ENCODE assay signal across 9 mouse cellular contexts in genomic region chr12:86786149-86787019, GRCm38 (mm10). TPM values are rescaled to one million over a fixed set of nuclear protein-coding genes. Genes with fewer than 3 reads are reported as not detected.
A peak's percentile ranks its signal among the peaks of the same experiment; 100 is the strongest.
DNase-seq lines count a peak whose midpoint lies in the region; ATAC-seq lines count a peak whose summit lies in the region.
"Had no signal": no experiment of that assay in that cellular context is flagged by ENCODE, and none has a peak within 500 bp of the region (broad histone marks: within the 10 kb centered on the region; RNA-seq: fewer than 3 reads in every experiment).

No protein-coding gene starts in this region.

- H3K9me3 ChIP-seq in hindbrain, embryonic 11.5 days (ENCODE audit: control insufficient read depth, low read length), result no peaks in the 10 kb centered on the region
- H3K9me3 ChIP-seq in neural tube, embryonic 13.5 days, result no peaks in the 10 kb centered on the region

- peak overlapping the region; percentile 75 for H3K27ac ChIP-seq in hindbrain, embryonic 11.5 days (ENCODE audit: low read depth, low read length)
- peak overlapping the region; percentile 69 for H3K27ac ChIP-seq in neural tube, embryonic 13.5 days (replicated peaks)

- peak; percentile 61 for DNase-seq in embryo, embryonic 10 days (ENCODE audit: low spot score)
- DNase-seq in embryo, embryonic 9.5 days (ENCODE audit: extremely low spot score), result no peak
- peak; percentile 36 for DNase-seq in right cerebral cortex, postnatal 4 days
- DNase-seq in right cerebral cortex, adult 18-20 months, result no peak
- peak; percentile 55 for DNase-seq in hindbrain, embryonic 11.5 days (ENCODE audit: low spot score)
- DNase-seq in left cerebral cortex, postnatal 36 days (ENCODE audit: low spot score in 2 of 2), result no peak

- no peak overlapping the region for H3K4me2 ChIP-seq in hindbrain, embryonic 11.5 days (replicated peaks; ENCODE audit: low read depth, low read length)
- no peak overlapping the region for H3K4me2 ChIP-seq in neural tube, embryonic 13.5 days

- H3K9ac ChIP-seq in hindbrain, embryonic 11.5 days (ENCODE audit: low read depth, low read length), result no peak overlapping the region
- no peak overlapping the region for H3K9ac ChIP-seq in neural tube, embryonic 13.5 days

- intact Hi-C loops in left cerebral cortex, postnatal 36 days (cut with DNase I), result no loop called here

- WGBS in hindbrain, embryonic 11.5 days, result 32% methylated on average over 12 of the region's 12 CpGs
- WGBS in neural tube, embryonic 13.5 days, result 39% methylated on average over 12 of the region's 12 CpGs

- no peaks in the 10 kb centered on the region for H3K36me3 ChIP-seq in hindbrain, embryonic 11.5 days (ENCODE audit: control insufficient read depth, insufficient read depth, low read length)
- H3K36me3 ChIP-seq in neural tube, embryonic 13.5 days, result no peaks in the 10 kb centered on the region

- no peaks in the 10 kb centered on the region for H3K27me3 ChIP-seq in hindbrain, embryonic 11.5 days (ENCODE audit: control insufficient read depth, insufficient read depth, low read length)
- H3K27me3 ChIP-seq in neural tube, embryonic 13.5 days, result peaks cover 24% of the 10 kb centered on the region

- H3K4me1 ChIP-seq in hindbrain, embryonic 11.5 days (replicated peaks; ENCODE audit: control insufficient read depth, insufficient read depth, low read length), result peaks cover 5% of the 10 kb centered on the region; the same call in 1 of the 2 replicates
- H3K4me1 ChIP-seq in neural tube, embryonic 13.5 days (replicated peaks), result peaks cover 29% of the 10 kb centered on the region

- H3K4me3 ChIP-seq in hindbrain, embryonic 11.5 days (ENCODE audit: low read depth, low read length), result no peak overlapping the region
- no peak overlapping the region for H3K4me3 ChIP-seq in neural tube, embryonic 13.5 days

- ATAC-seq in hindbrain, embryonic 11.5 days (ENCODE audit: low FRiP score), result peak; percentile 71
- 0 out of 2 replicates have a peak, but pooled peaks have one; percentile 32 for ATAC-seq in neural tube, embryonic 13.5 days (ENCODE audit: low read depth)
- ATAC-seq in inflammation-experienced regulatory T-cells, adult 6 months, result no peak

RNA-seq across cellular contexts. Expression of gene Lrrc74a, which starts 52.2 kb away (rescaled TPM):
- polyA plus RNA-seq in hindbrain, embryonic 11.5 days (2014; fragmentation: Nextera tagmentation; extraction: Ambion mirVana), result not detected in 2 replicates
- not detected in 2 replicates for polyA plus RNA-seq in neural tube, embryonic 13.5 days (2015; fragmentation: Nextera tagmentation; extraction: Ambion mirVana)
- total RNA-seq in left cerebral cortex, postnatal 36 days (2021), result not detected
- polyA plus RNA-seq in inflammation-experienced regulatory T-cells, adult 6 months (2017; shearing (Covaris generic)), result not detected
- total RNA-seq: hematopoietic stem cell, adult 5-6 weeks had no signal

Comparison
In these comparisons a context has a peak if more than half of its experiments do, and no peak if none do; other contexts are left out.
1. DNase-seq: peak in embryo, embryonic 10 days (single experiment), right cerebral cortex, postnatal 4 days (single experiment) and hindbrain, embryonic 11.5 days (single experiment); none in embryo, embryonic 9.5 days (single experiment), right cerebral cortex, adult 18-20 months (single experiment) and left cerebral cortex, postnatal 36 days (0 of 2).